Mouse (Mus musculus) intestine, postnatal 0 days (tissue): ENCODE results near the gene Gm4952. TPM values are rescaled to one million over a fixed set of nuclear protein-coding genes. Genes with fewer than 3 reads are reported as not detected.

Experiments used
- ATAC-seq: fragments of 200-750 bp; cut with Nextera tagmentation; 2 replicates; pipeline ENCODE4 v1.8.0; 2017; ENCODE audit warnings: mild to moderate bottlenecking, moderate TSS enrichment, moderate library complexity
- H3K27ac ChIP-seq: fragments of 300-500 bp; sonication (generic); 2 replicates; pipeline ENCODE4 v1.5.1; 2014; ENCODE audit warnings: mild to moderate bottlenecking, low read depth, low read length, moderate library complexity
- H3K27me3 ChIP-seq: fragments of 300-500 bp; sonication (generic); replicated peaks from 2 replicates; pipeline ENCODE4 v1.6.1; 2014; ENCODE audit warnings: low read length, mixed read lengths; ENCODE audit not compliant: control insufficient read depth, insufficient read depth
- H3K36me3 ChIP-seq: fragments of 300-500 bp; sonication (generic); 2 replicates; pipeline ENCODE4 v1.6.1; 2014; ENCODE audit warnings: mild to moderate bottlenecking, moderate library complexity; ENCODE audit not compliant: control insufficient read depth, insufficient read depth
- H3K4me1 ChIP-seq: fragments of 300-500 bp; sonication (generic); replicated peaks from 2 replicates; pipeline ENCODE4 v1.6.1; 2014; ENCODE audit warnings: antibody characterized with exemption, low read length, mixed read lengths; ENCODE audit not compliant: control insufficient read depth, insufficient read depth
- H3K4me2 ChIP-seq: fragments of 300-500 bp; sonication (generic); replicated peaks from 2 replicates; pipeline ENCODE4 v1.6.1; 2014; ENCODE audit warnings: low read depth, mild to moderate bottlenecking, moderate library complexity
- H3K4me3 ChIP-seq: fragments of 300-500 bp; sonication (generic); 2 replicates; pipeline ENCODE4 v1.5.1; 2014; ENCODE audit warnings: low read depth, low read length
- H3K9ac ChIP-seq: fragments of 300-500 bp; sonication (generic); 2 replicates; pipeline ENCODE4 v1.6.1; 2014; ENCODE audit warnings: mild to moderate bottlenecking, low read depth, low read length
- H3K9me3 ChIP-seq: fragments of 300-500 bp; sonication (generic); 2 replicates; pipeline ENCODE4 v1.6.1; 2016; ENCODE audit warnings: mixed run types; ENCODE audit not compliant: control insufficient read depth
- CTCF ChIP-seq: sonication (generic); IDR thresholded peaks from 2 replicates; pipeline ENCODE4 v1.5.1; 2016; ENCODE audit warnings: low read depth, mild to moderate bottlenecking, control low read depth, antibody characterized with exemption, moderate library complexity
- WGBS: fragments of 180-500 bp; shearing (Covaris S2); extraction: QIAGEN DNeasy Blood & Tissue Kit; methylation state at CpG from one replicate; pipeline ENCODE4 v1.1.7; 2014; 5-methylcytosine and 5-hydroxymethylcytosine counted together
- polyA plus RNA-seq: library from polyadenylated mRNA; unstranded; fragments of >200 nt; fragmentation: Nextera tagmentation; extraction: Ambion mirVana; gene quantifications from 2 replicates; pipeline ENCODE4 v1.2.1, GENCODE M21; 2015

The Gm4952 gene
- polyA plus RNA-seq, 1 experiment from 2014 or later: 0.13 TPM

DNA sequence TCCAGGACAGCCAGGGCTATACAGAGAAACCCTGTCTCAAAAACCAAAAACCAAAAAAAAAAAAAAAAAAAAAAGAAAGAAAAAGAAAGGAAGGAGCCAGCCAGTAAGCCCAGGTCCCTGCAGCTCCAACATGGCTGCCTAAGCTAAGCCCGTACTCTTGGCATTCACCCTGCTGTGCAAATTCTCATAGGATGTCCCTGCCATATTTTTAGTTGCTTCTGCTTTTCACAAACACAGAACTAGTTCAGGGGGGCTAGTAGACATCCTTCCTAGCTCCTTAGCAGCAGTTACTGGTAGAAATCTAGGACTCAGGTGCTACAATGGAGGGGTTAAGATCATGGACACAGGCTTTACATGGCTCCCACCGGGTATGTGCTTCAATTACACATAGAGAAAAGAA lies 24.3 kb upstream of the Gm4952 start:
- Histone ChIP-seq H3K36me3 (no peaks in the 10 kb centered on the region), H3K27me3 (no peaks in the 10 kb centered on the region), H3K4me1 (no peaks in the 10 kb centered on the region), H3K4me2 (no peak overlapping the region), H3K4me3 (no peak overlapping the region), H3K9me3 (no peaks in the 10 kb centered on the region), H3K9ac (no peak overlapping the region), H3K27ac (no peak overlapping the region)
- 93% methylated on average over 2 of the region's 2 CpGs for WGBS
- no peak for ATAC-seq
- no peak for TF ChIP-seq CTCF

DNA sequence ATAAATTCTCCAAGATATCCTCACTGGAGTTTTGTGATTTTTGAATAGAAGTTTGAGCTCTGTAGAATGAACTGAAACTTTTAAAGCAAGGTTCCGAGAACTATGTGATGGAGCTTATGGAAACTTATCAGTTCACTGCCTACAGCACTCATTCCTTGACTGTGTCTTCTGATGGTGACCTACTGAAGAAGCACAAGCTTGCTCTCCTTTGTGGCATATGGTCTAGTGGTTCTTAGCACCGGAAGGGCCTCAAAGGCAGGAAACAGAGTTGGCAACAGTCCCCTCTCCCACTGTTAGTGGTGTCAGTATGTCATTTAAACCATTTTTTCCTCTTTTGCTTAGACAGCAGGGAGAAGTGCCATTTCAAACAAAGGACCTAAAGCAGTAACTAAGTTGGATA lies 23.1 kb upstream of the Gm4952 start:
- WGBS: 90% methylated on average over 2 of the region's 2 CpGs
- TF ChIP-seq CTCF: no peak
- ATAC-seq: no peak
- H3K4me2 ChIP-seq: no peak overlapping the region
- no peaks in the 10 kb centered on the region for H3K36me3 ChIP-seq
- no peak overlapping the region for H3K9ac ChIP-seq
- no peaks in the 10 kb centered on the region for H3K9me3 ChIP-seq
- no peaks in the 10 kb centered on the region for H3K27me3 ChIP-seq
- H3K27ac ChIP-seq: no peak overlapping the region
- no peaks in the 10 kb centered on the region for H3K4me1 ChIP-seq
- H3K4me3 ChIP-seq: no peak overlapping the region

- H3K9me3 ChIP-seq: no peaks in the 10 kb centered on the region
- no peaks in the 10 kb centered on the region; the same call in 1 of the 2 replicates for H3K36me3 ChIP-seq
- H3K4me1 ChIP-seq: no peaks in the 10 kb centered on the region
- H3K27me3 ChIP-seq: no peaks in the 10 kb centered on the region
- no peak overlapping the region for H3K9ac ChIP-seq
- ATAC-seq: no peak
- H3K4me3 ChIP-seq: no peak overlapping the region
- no peak overlapping the region for H3K27ac ChIP-seq
- 53% methylated on average over 4 of the region's 4 CpGs for WGBS
- no peak overlapping the region for H3K4me2 ChIP-seq
- no peak for TF ChIP-seq CTCF
Measured at GRCm38 (mm10) chr19:12585310-12585709, 14.5 kb upstream of the Gm4952 start.

- Histone ChIP-seq H3K27ac (no peak overlapping the region), H3K4me2 (no peak overlapping the region), H3K4me1 (no peaks in the 10 kb centered on the region), H3K9me3 (no peaks in the 10 kb centered on the region), H3K9ac (no peak overlapping the region), H3K36me3 (no peaks in the 10 kb centered on the region; the same call in 1 of the 2 replicates), H3K27me3 (no peaks in the 10 kb centered on the region), H3K4me3 (no peak overlapping the region)
- WGBS: 0% methylated on average over 1 of the region's 1 CpGs
- no peak for ATAC-seq
- peak; percentile 93 for TF ChIP-seq CTCF
Measured at GRCm38 (mm10) chr19:12591908-12592307, 7.9 kb upstream of the Gm4952 start.

GRCm38 (mm10) chr19:12595135-12595529 lies 4.6 kb upstream of the Gm4952 start:
- TF ChIP-seq CTCF: no peak
- H3K27ac ChIP-seq: no peak overlapping the region
- no peaks in the 10 kb centered on the region for H3K36me3 ChIP-seq
- no peaks in the 10 kb centered on the region for H3K4me1 ChIP-seq
- no peaks in the 10 kb centered on the region for H3K27me3 ChIP-seq
- peak overlapping the region; percentile 99 for H3K4me2 ChIP-seq
- 49% methylated on average over 2 of the region's 2 CpGs for WGBS
- H3K9ac ChIP-seq: 0 out of 2 replicates have a peak overlapping the region, but pooled peaks have one; percentile 76
- no peak for ATAC-seq
- H3K4me3 ChIP-seq: no peak overlapping the region
- H3K9me3 ChIP-seq: no peaks in the 10 kb centered on the region

- peak overlapping the region; percentile 76 for H3K9ac ChIP-seq
- H3K9me3 ChIP-seq: no peaks in the 10 kb centered on the region
- H3K36me3 ChIP-seq: no peaks in the 10 kb centered on the region
- WGBS: 0% methylated on average over 49 of the region's 49 CpGs
- H3K27ac ChIP-seq: peak overlapping the region; percentile 91
- no peaks in the 10 kb centered on the region for H3K4me1 ChIP-seq
- peak; percentile 96 for ATAC-seq
- H3K4me2 ChIP-seq: peak overlapping the region; percentile 99
- peak overlapping the region; percentile 77 for H3K4me3 ChIP-seq
- H3K27me3 ChIP-seq: no peaks in the 10 kb centered on the region
- peak; percentile 85 for TF ChIP-seq CTCF
Measured at GRCm38 (mm10) chr19:12595530-12596289, 4.1 kb upstream of the Gm4952 start.
